Mouse (Mus musculus): ENCODE results near the gene Ptpn1. TPM values are rescaled to one million over a fixed set of nuclear protein-coding genes. Genes with fewer than 3 reads are reported as not detected.

Gene Ptpn1
- total and polyA plus RNA-seq, 3 experiments: 69.8 to 131 (median 77.6) TPM

DNA sequence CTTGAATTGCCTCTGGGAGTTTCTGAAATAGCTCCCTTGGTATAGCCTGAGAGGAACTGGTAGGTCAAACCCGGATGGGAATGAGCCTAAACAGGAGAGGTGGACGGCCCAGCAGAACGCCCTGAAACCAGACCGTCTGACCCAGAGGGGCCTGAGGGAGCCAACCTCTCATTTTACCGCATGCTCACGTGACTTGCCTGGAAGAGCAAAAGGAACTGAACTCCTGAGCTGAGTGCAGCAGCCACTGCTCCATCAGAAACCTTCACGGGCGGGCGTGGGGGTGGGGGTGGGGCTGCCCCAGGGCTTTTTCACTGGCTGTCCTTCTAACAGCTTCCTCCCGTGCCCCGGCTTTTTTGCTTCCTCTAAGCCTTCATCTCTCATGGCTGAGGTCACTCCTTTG lies 79.0 kb downstream of the Ptpn1 start:
- H3K4me1 ChIP-seq (ENCODE audit: control insufficient read depth in 1 of 2, insufficient read depth in 2 of 2): peaks cover 3 to 20% of the 10 kb centered on the region in 2 experiments
- DNase-seq (ENCODE audit: extremely low read depth): no peak

DNA sequence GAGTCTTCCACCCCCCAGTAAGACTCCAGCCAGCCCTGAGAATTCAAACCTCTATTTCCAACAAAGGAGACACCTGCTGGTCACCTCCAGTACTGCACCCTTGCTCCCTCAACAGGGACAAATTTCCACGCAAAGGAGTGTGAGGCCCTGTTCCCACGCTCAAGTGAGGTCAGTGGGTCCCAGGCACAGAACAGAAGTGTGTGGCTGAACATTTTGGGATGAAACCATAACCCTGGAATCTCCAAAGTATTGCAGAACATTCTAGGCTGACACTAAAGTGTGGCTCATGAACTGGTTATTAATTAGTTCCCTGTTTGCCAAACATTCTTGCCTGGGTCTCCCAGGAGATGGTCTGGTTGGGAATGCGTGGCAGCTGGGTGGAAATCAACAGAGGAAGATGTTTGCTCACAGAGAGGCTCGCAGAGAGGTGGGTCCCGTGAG lies 85.1 kb downstream of the Ptpn1 start:
- Histone ChIP-seq H3K27ac (ENCODE audit: insufficient read depth, low read depth) (no peak overlapping the region), H3K36me3 (replicated peaks in 1 of 2; ENCODE audit: control insufficient read depth in 1 of 2, insufficient read depth in 1 of 2, low read length in 1 of 2) (no peaks in the 10 kb centered on the region), H3K4me2 (ENCODE audit: insufficient read depth, low read depth, poor library complexity, severe bottlenecking) (no peak overlapping the region), H3K9ac (ENCODE audit: insufficient read depth, low read depth) (no peak overlapping the region), H3K27me3 (replicated peaks) (peaks cover 66% of the 10 kb centered on the region), H3K4me3 (replicated peaks in 1 of 3; ENCODE audit: low read depth in 2 of 3, low read length in 2 of 3, poor library complexity in 1 of 3) (no peak overlapping the region), H3K9me3 (replicated peaks; ENCODE audit: low read length) (no peaks in the 10 kb centered on the region), H3K79me2 (replicated peaks; ENCODE audit: control insufficient read depth, extremely low read depth, insufficient read depth, poor library complexity, severe bottlenecking) (no peaks in the 10 kb centered on the region), H3K4me1 (ENCODE audit: control insufficient read depth in 1 of 2, insufficient read depth in 2 of 2) (peaks cover 0 to 3% of the 10 kb centered on the region in 2 experiments; a peak in 1 of 4 replicates)
- dilution Hi-C loops (cut with MboI; ENCODE audit: extremely low pct_ligation_motif_present, extremely low pct_unique_long_range_greater_than_20kb, low sequenced_read_pairs) (no loop called here), in situ Hi-C loops (cut with MboI; ENCODE audit: low pct_ligation_motif_present, low pct_unique_long_range_greater_than_20kb, low sequenced_read_pairs) (no loop called here)
- TF ChIP-seq CTCF (conservative IDR thresholded peaks at IDR 0.05 in 1 of 2, IDR thresholded peaks at IDR 0.05 in 1 of 2; ENCODE audit: low read depth in 2 of 2, low read length in 2 of 2) (peak; percentile 76 to 88), CHD1 (IDR thresholded peaks at IDR 0.05; ENCODE audit: low read depth, low read length) (no peak), BHLHE40 (IDR thresholded peaks at IDR 0.05; ENCODE audit: low read depth, low read length) (no peak), E2F4 (IDR thresholded peaks at IDR 0.05; ENCODE audit: insufficient replicate concordance, low read depth, low read length) (no peak), ZMIZ1 (IDR thresholded peaks at IDR 0.05; ENCODE audit: low read depth, low read length) (no peak), SMC3 (IDR thresholded peaks at IDR 0.05; ENCODE audit: low read depth, low read length) (peak; percentile 79), RAD21 (IDR thresholded peaks at IDR 0.05; ENCODE audit: low read depth, low read length) (peak; percentile 39)
- DNase-seq (ENCODE audit: extremely low read depth): peak; percentile 45

More for the DNA sequence above, 79.0 kb downstream of the Ptpn1 start:
- TF ChIP-seq USF1 (IDR thresholded peaks at IDR 0.05; ENCODE audit: low read depth, low read length) (peak; percentile 62), GABPA (IDR thresholded peaks at IDR 0.05; ENCODE audit: insufficient replicate concordance, low read depth, low read length) (no peak), ZMIZ1 (IDR thresholded peaks at IDR 0.05; ENCODE audit: low read depth, low read length) (no peak), ELF1 (IDR thresholded peaks at IDR 0.05; ENCODE audit: low read depth, low read length) (no peak), USF2 (conservative IDR thresholded peaks at IDR 0.05; ENCODE audit: low read depth, low read length) (peak; percentile 41), POLR2A (IDR thresholded peaks at IDR 0.05; ENCODE audit: low read depth, low read length) (no peak), ZKSCAN1 (IDR thresholded peaks at IDR 0.05; ENCODE audit: borderline replicate concordance, low read depth, low read length) (no peak), E2F4 (IDR thresholded peaks at IDR 0.05; ENCODE audit: insufficient replicate concordance, low read depth, low read length) (no peak), BHLHE40 (IDR thresholded peaks at IDR 0.05; ENCODE audit: low read depth, low read length) (peak; percentile 80), PAX5 (IDR thresholded peaks at IDR 0.05; ENCODE audit: low read length) (no peak), HCFC1 (IDR thresholded peaks at IDR 0.05; ENCODE audit: low read depth, low read length) (no peak), SIN3A (IDR thresholded peaks at IDR 0.05; ENCODE audit: low read length) (no peak), MXI1 (IDR thresholded peaks at IDR 0.05; ENCODE audit: low read depth, low read length) (no peak), JUND (conservative IDR thresholded peaks at IDR 0.05; ENCODE audit: low read depth, low read length) (no peak), TBP (conservative IDR thresholded peaks at IDR 0.05; ENCODE audit: low read depth, low read length) (no peak), NELFE (IDR thresholded peaks at IDR 0.05; ENCODE audit: low read depth, low read length) (no peak), POLR2AphosphoS2 (IDR thresholded peaks at IDR 0.05; ENCODE audit: low read depth, low read length) (no peak)
- Histone ChIP-seq H3K27ac (ENCODE audit: insufficient read depth, low read depth) (no peak overlapping the region), H3K9ac (ENCODE audit: insufficient read depth, low read depth) (no peak overlapping the region), H3K79me2 (replicated peaks; ENCODE audit: control insufficient read depth, extremely low read depth, insufficient read depth, poor library complexity, severe bottlenecking) (no peaks in the 10 kb centered on the region), H3K9me3 (replicated peaks; ENCODE audit: low read length) (no peaks in the 10 kb centered on the region), H3K4me3 (replicated peaks in 1 of 3; ENCODE audit: low read depth in 2 of 3, low read length in 2 of 3, poor library complexity in 1 of 3) (no peak overlapping the region), H3K4me2 (ENCODE audit: insufficient read depth, low read depth, poor library complexity, severe bottlenecking) (peak overlapping the region; percentile 35), H3K27me3 (replicated peaks) (peaks cover 48% of the 10 kb centered on the region), H3K36me3 (replicated peaks in 1 of 2; ENCODE audit: control insufficient read depth in 1 of 2, insufficient read depth in 1 of 2, low read length in 1 of 2) (no peaks in the 10 kb centered on the region)
- in situ Hi-C loops (cut with MboI; ENCODE audit: low pct_ligation_motif_present, low pct_unique_long_range_greater_than_20kb, low sequenced_read_pairs): no loop called here
- dilution Hi-C loops (cut with MboI; ENCODE audit: extremely low pct_ligation_motif_present, extremely low pct_unique_long_range_greater_than_20kb, low sequenced_read_pairs): no loop called here

Measured in CH12.LX (cell line).